Mouse (Mus musculus): Measurements from ENCODE around the gene Dclk2. TPM values are rescaled to one million over a fixed set of nuclear protein-coding genes. Genes with fewer than 3 reads are reported as not detected.

Dclk2 gene
- polyA plus RNA-seq, 1 experiment: 20.7 TPM

GRCm38 (mm10) chr3:86837386-86837785, 83.3 kb downstream of the Dclk2 start:
- Histone ChIP-seq H3K4me3 (ENCODE audit: low read depth, low read length) (no peak overlapping the region), H3K9ac (ENCODE audit: low read depth, poor library complexity, severe bottlenecking) (no peak overlapping the region), H3K36me3 (ENCODE audit: control insufficient read depth, insufficient read depth, low read length, poor library complexity, severe bottlenecking) (no peaks in the 10 kb centered on the region), H3K27me3 (ENCODE audit: control insufficient read depth, insufficient read depth, low read length, poor library complexity, severe bottlenecking) (peaks cover 1% of the 10 kb centered on the region; the same call in 1 of the 2 replicates), H3K9me3 (replicated peaks; ENCODE audit: control insufficient read depth, insufficient read depth, low read length, poor library complexity, severe bottlenecking) (peaks cover 5% of the 10 kb centered on the region), H3K27ac (ENCODE audit: insufficient read depth, low read length) (no peak overlapping the region), H3K4me1 (ENCODE audit: control insufficient read depth, insufficient read depth, low read length) (no peaks in the 10 kb centered on the region)
- TF ChIP-seq POLR2A (IDR thresholded peaks at IDR 0.05; ENCODE audit: insufficient read depth, low read length): no peak
- no peak for TF ChIP-seq EP300 (IDR thresholded peaks at IDR 0.05; ENCODE audit: insufficient read depth, low read depth, low read length)
- no peak for TF ChIP-seq CTCF (IDR thresholded peaks at IDR 0.05; ENCODE audit: low read depth, low read length)

GRCm38 (mm10) chr3:86835180-86835579, 85.5 kb downstream of the Dclk2 start:
- H3K9ac ChIP-seq (ENCODE audit: low read depth, poor library complexity, severe bottlenecking): no peak overlapping the region
- H3K9me3 ChIP-seq (replicated peaks; ENCODE audit: control insufficient read depth, insufficient read depth, low read length, poor library complexity, severe bottlenecking): no peaks in the 10 kb centered on the region
- H3K4me1 ChIP-seq (ENCODE audit: control insufficient read depth, insufficient read depth, low read length): no peaks in the 10 kb centered on the region
- no peaks in the 10 kb centered on the region for H3K36me3 ChIP-seq (ENCODE audit: control insufficient read depth, insufficient read depth, low read length, poor library complexity, severe bottlenecking)
- H3K27ac ChIP-seq (ENCODE audit: insufficient read depth, low read length): no peak overlapping the region
- no peak overlapping the region for H3K4me3 ChIP-seq (ENCODE audit: low read depth, low read length)
- TF ChIP-seq POLR2A (IDR thresholded peaks at IDR 0.05; ENCODE audit: insufficient read depth, low read length): no peak
- TF ChIP-seq CTCF (IDR thresholded peaks at IDR 0.05; ENCODE audit: low read depth, low read length): peak; percentile 19
- H3K27me3 ChIP-seq (ENCODE audit: control insufficient read depth, insufficient read depth, low read length, poor library complexity, severe bottlenecking): peaks cover 1% of the 10 kb centered on the region; the same call in 1 of the 2 replicates

GRCm38 (mm10) chr3:86834341-86834740, 86.3 kb downstream of the Dclk2 start:
- no peak overlapping the region for H3K9ac ChIP-seq (ENCODE audit: low read depth, poor library complexity, severe bottlenecking)

GRCm38 (mm10) chr3:86832591-86833267, 87.9 kb downstream of the Dclk2 start:
- Histone ChIP-seq H3K36me3 (ENCODE audit: control insufficient read depth, insufficient read depth, low read length, poor library complexity, severe bottlenecking) (no peaks in the 10 kb centered on the region), H3K27ac (ENCODE audit: insufficient read depth, low read length) (no peak overlapping the region), H3K4me1 (ENCODE audit: control insufficient read depth, insufficient read depth, low read length) (no peaks in the 10 kb centered on the region), H3K4me3 (ENCODE audit: low read depth, low read length) (no peak overlapping the region), H3K9me3 (replicated peaks; ENCODE audit: control insufficient read depth, insufficient read depth, low read length, poor library complexity, severe bottlenecking) (no peaks in the 10 kb centered on the region), H3K27me3 (ENCODE audit: control insufficient read depth, insufficient read depth, low read length, poor library complexity, severe bottlenecking) (peaks cover 1% of the 10 kb centered on the region; the same call in 1 of the 2 replicates), H3K9ac (ENCODE audit: low read depth, poor library complexity, severe bottlenecking) (no peak overlapping the region)
- TF ChIP-seq EP300 (IDR thresholded peaks at IDR 0.05; ENCODE audit: insufficient read depth, low read depth, low read length) (no peak), POLR2A (IDR thresholded peaks at IDR 0.05; ENCODE audit: insufficient read depth, low read length) (no peak), CTCF (IDR thresholded peaks at IDR 0.05; ENCODE audit: low read depth, low read length) (no peak)

More at GRCm38 (mm10) chr3:86834341-86834740, 86.3 kb downstream of the Dclk2 start:
- H3K36me3 ChIP-seq (ENCODE audit: control insufficient read depth, insufficient read depth, low read length, poor library complexity, severe bottlenecking): no peaks in the 10 kb centered on the region
- no peaks in the 10 kb centered on the region for H3K9me3 ChIP-seq (replicated peaks; ENCODE audit: control insufficient read depth, insufficient read depth, low read length, poor library complexity, severe bottlenecking)
- TF ChIP-seq CTCF (IDR thresholded peaks at IDR 0.05; ENCODE audit: low read depth, low read length) (no peak), EP300 (IDR thresholded peaks at IDR 0.05; ENCODE audit: insufficient read depth, low read depth, low read length) (no peak), POLR2A (IDR thresholded peaks at IDR 0.05; ENCODE audit: insufficient read depth, low read length) (no peak)
- no peak overlapping the region for H3K4me3 ChIP-seq (ENCODE audit: low read depth, low read length)
- no peak overlapping the region for H3K27ac ChIP-seq (ENCODE audit: insufficient read depth, low read length)
- H3K4me1 ChIP-seq (ENCODE audit: control insufficient read depth, insufficient read depth, low read length): no peaks in the 10 kb centered on the region
- H3K27me3 ChIP-seq (ENCODE audit: control insufficient read depth, insufficient read depth, low read length, poor library complexity, severe bottlenecking): peaks cover 1% of the 10 kb centered on the region; the same call in 1 of the 2 replicates

- H3K9ac ChIP-seq (ENCODE audit: low read depth, poor library complexity, severe bottlenecking): no peak overlapping the region
- no peak overlapping the region for H3K27ac ChIP-seq (ENCODE audit: insufficient read depth, low read length)
- TF ChIP-seq CTCF (IDR thresholded peaks at IDR 0.05; ENCODE audit: low read depth, low read length) (no peak), POLR2A (IDR thresholded peaks at IDR 0.05; ENCODE audit: insufficient read depth, low read length) (no peak), EP300 (IDR thresholded peaks at IDR 0.05; ENCODE audit: insufficient read depth, low read depth, low read length) (no peak)
- peaks cover 1% of the 10 kb centered on the region; the same call in 1 of the 2 replicates for H3K27me3 ChIP-seq (ENCODE audit: control insufficient read depth, insufficient read depth, low read length, poor library complexity, severe bottlenecking)
- H3K9me3 ChIP-seq (replicated peaks; ENCODE audit: control insufficient read depth, insufficient read depth, low read length, poor library complexity, severe bottlenecking): no peaks in the 10 kb centered on the region
- H3K36me3 ChIP-seq (ENCODE audit: control insufficient read depth, insufficient read depth, low read length, poor library complexity, severe bottlenecking): no peaks in the 10 kb centered on the region
- no peaks in the 10 kb centered on the region for H3K4me1 ChIP-seq (ENCODE audit: control insufficient read depth, insufficient read depth, low read length)
- no peak overlapping the region for H3K4me3 ChIP-seq (ENCODE audit: low read depth, low read length)
These were observed 88.5 kb downstream of the Dclk2 start for GRCm38 (mm10) chr3:86832115-86832514.

GRCm38 (mm10) chr3:86827506-86827905, 93.1 kb downstream of the Dclk2 start:
- Histone ChIP-seq H3K27ac (ENCODE audit: insufficient read depth, low read length) (no peak overlapping the region), H3K36me3 (ENCODE audit: control insufficient read depth, insufficient read depth, low read length, poor library complexity, severe bottlenecking) (no peaks in the 10 kb centered on the region), H3K4me3 (ENCODE audit: low read depth, low read length) (no peak overlapping the region), H3K9me3 (replicated peaks; ENCODE audit: control insufficient read depth, insufficient read depth, low read length, poor library complexity, severe bottlenecking) (no peaks in the 10 kb centered on the region), H3K4me1 (ENCODE audit: control insufficient read depth, insufficient read depth, low read length) (no peaks in the 10 kb centered on the region), H3K9ac (ENCODE audit: low read depth, poor library complexity, severe bottlenecking) (no peak overlapping the region), H3K27me3 (ENCODE audit: control insufficient read depth, insufficient read depth, low read length, poor library complexity, severe bottlenecking) (no peaks in the 10 kb centered on the region; the same call in 1 of the 2 replicates)
- TF ChIP-seq EP300 (IDR thresholded peaks at IDR 0.05; ENCODE audit: insufficient read depth, low read depth, low read length) (no peak), CTCF (IDR thresholded peaks at IDR 0.05; ENCODE audit: low read depth, low read length) (no peak), POLR2A (IDR thresholded peaks at IDR 0.05; ENCODE audit: insufficient read depth, low read length) (no peak)
